Mouse (Mus musculus): ENCODE measurements at regions not wholly inside any gene's neighbourhood (a gene's known extent, or its start where the extent isn't known, plus 50 kb on each side); places are given as distances from the start of the nearest gene placed in this dataset.
A peak's percentile ranks its signal among the peaks of the same experiment; 100 is the strongest.
"Not testable (repeated sequence)": the region's sequence is repeated elsewhere in the genome, so short reads cannot be mapped to it uniquely, and the experiment has no call there.

DNA sequence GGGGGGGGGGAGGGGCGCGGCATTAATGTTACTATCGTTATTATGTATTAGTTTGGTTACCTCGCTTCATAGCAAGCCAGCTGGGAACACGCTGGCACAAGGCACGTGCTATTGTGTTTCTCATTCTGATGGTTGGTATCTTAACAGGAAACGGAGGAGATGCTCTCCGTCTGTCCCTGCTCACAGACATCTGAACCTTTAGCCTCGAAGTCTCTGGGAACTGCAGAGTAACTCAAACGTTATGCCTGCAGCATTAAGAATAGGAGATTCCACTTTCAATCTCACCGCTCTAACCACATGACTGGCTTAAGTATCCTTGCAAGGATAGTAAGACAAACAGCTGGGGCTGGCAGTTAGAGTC is 80.0 kb downstream of the Nfkbiz start:
- DNase-seq, result no peak

DNA sequence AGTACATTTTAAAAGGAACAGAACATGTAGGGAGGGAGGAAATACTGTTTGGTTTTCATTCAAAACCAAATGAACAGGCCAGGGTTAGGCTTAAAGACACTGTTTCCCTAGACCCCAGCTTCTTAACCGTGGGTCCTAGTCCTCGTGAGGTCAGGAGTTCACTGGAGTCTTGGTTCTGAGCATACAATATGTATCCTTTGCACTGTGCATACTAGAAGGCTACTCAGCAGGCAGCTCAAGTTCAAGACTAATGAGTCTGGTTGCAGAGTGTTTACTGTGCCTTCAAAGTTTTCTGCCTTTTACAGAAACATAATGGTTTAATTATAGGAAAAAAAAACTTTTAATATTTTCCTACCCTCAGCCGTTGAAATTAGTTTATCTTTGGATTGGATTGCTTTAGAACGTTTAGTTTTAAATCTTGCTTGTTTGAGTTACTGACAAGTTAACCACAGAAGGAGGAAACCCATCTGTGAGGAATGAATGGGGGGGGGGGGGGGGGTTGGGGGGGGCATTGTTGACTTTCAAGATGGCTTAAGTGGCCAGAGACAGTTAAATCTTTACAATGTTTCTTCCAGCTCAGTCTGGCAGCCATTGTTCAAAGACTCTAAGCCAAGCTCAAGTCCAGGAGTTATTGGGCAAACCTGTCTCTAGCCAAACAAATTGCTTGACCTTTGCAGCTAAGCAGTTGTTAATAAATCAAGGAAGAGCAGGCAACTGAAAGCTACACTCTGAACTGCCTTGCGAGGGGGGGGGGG is 80.6 kb downstream of the Nfkbiz start:
- no peak for DNase-seq

DNA sequence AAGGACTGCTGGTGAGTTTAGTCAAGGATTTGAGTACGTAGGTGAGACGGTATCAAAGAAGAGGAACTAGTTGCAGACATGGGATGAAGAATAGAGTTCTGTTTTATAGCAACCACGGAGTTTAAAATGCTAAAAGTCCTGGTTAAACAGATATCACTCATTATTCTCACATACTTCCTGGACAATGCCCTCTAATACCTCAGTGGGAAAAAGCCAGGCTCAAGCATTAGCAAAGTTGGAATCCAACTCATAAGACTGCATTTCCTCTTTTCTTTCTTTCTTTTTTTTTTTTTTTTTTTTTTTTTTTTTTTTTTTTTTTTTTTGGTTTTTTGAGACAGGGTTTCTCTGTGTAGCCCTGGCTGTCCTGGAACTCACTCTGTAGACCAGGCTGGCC is 81.3 kb downstream of the Nfkbiz start:
- not testable (repeated sequence) for DNase-seq

DNA sequence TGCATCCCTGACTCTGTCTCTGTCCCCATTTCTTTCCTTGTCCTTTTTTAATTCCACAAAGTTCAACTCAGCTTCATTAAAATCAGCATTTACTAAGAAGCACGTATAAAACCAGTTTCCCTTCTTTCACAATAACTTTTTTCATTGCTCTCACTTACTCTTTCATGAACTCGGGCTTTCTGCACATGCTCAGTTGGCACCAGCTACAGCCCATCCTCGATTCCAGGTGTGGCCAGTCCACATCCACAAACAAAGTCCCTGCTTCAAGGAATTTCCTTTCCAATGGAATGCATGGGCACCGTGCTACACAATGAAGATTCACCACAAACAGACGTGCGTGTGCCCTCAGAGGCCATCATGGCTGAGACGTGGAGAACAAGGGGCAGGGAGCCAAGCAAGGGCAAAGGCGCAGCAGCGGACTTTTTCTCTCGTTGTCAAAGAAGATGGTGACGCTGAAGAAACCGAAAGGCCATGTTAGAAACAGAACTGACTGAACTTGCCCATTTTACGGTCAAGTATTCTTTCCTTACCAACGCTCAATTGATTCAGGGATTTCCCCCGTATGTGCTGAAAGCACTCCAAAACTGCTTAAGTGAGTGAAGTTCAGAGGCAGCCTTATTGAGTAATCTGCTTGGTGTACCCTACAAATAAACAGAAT is 81.8 kb downstream of the Nfkbiz start:
- peak; percentile 13 for DNase-seq

DNA sequence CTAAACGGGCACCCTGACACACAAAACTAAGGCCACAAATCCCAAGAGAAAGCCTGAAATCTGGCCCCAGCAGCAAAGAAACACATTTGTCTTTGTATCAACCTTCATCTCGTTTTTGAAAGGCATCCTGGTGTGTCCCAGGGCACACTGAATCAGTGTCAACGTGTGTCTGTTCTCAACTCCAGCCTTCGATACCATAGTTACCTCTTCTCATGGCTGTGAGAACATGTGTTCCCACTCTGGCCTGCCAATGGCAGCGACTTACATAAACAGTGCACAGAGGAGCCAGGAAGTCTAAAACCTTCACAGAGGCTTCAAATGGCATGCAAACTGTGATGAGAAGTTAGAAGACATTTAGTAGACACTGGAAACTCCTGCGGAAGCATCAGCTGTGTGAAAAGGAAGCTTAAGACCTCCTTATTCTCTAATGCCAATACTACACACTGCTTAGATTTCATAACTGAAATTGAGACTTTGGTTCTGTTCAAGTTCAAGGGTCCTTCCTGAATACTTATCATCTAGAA is 83.3 kb downstream of the Nfkbiz start:
- no peak for DNase-seq

DNA sequence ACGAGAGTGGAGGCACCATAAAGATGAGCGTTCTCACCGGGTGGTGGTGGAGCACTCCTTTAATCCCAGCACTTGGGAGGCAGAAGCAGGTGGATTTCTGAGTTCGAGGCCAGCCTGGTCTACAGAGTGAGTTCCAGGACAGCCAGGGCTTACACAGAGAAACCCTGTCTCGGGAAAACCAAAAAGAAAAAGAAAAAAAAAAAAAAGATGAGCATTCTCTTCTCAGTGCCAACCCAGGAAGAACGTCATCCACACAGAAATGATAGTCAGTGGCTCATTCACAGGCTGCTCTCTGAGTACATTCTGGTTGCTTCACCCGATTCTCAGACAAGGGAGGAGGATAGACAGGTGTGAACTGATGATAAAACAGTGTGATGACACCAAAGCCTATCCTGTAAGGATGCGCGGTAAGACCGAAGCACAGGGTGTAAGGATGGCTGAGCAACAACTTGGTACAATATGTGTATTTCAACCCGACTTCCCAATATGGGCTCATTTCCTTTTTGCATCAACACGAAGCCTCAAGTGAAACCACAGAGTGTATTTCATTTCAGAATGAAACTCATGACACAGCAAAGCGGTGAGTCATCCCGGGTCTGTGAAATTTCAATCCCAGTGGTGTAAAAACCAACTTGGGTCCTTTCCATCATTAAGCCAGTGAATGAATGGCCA is 84.5 kb downstream of the Nfkbiz start:
- no peak for DNase-seq

DNA sequence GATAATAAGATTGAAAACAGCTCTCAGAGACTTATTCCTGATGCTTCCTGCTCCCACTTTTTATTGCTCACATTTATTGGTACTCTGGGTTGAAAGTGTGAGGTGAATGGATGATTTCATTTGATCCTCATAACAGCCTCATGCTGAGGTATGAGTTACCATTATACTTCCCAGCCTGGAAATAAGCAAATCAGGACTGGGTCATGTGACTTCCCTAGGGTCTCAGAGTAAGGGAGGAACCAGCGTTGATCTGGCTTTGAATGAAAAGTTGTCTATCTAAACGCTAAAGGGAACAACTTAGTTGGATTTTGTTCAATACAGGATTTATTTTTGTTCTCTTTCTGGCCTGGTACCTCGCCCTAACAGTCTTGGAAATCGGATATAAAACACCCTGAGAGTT is 85.3 kb downstream of the Nfkbiz start:
- DNase-seq, result no peak

DNA sequence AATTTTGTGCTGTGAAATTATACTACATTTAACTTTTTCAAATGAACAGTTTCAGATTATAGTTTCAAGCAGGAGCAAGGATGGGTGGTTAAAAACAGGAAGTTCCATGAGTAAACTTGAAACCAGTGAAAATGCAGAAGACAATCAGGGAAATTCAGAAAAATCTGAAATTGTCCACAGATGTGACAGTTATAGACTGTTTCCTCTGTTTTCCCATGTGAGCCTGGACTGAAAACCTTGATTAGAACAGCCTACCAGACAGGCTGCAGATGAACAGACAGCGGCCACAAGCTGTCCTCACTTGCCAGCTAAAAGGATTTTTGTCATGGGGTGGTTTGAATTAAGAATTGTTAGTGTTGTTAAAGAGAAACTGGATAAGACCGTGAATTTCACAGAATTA is 91.4 kb downstream of the Nfkbiz start:
- no peak for DNase-seq

DNA sequence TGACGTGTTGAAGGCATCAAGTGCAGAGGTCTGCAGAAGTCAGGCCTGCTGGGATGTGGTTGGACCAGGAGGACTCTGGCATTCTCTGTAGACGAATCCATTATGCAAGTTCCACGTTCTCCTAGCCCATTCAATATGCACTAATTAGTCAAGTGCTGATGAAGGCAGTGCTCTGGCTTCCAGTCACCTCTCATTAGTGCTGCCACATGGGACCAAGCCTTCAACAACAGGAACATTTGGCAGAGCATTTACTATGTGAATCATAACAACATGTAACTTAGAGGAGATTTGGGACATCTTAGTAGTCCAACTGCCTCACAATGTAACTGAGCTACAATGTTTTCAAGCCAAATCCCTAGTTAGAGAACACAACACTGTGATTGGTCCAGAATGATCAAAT is 92.5 kb downstream of the Nfkbiz start:
- DNase-seq, result no peak

DNA sequence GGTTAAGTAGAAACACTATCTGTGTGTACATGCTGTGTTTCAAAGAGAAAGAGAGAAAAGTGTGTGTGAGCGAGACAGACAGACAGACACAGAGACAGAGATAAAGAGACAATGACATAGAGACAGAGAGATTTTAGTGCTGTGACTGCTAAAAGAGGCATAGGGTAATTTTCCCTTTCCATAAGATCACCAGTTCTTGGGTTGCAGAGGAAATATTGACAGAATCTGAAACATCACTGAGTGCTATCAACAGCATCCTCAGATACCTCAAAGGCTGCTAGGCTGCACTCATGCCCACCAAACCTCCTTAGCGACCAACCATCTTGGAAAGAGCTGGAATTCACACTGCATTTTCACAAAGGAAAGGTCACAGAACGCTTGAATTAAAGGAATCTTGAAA is 93.6 kb downstream of the Nfkbiz start:
- DNase-seq, result no peak

DNA sequence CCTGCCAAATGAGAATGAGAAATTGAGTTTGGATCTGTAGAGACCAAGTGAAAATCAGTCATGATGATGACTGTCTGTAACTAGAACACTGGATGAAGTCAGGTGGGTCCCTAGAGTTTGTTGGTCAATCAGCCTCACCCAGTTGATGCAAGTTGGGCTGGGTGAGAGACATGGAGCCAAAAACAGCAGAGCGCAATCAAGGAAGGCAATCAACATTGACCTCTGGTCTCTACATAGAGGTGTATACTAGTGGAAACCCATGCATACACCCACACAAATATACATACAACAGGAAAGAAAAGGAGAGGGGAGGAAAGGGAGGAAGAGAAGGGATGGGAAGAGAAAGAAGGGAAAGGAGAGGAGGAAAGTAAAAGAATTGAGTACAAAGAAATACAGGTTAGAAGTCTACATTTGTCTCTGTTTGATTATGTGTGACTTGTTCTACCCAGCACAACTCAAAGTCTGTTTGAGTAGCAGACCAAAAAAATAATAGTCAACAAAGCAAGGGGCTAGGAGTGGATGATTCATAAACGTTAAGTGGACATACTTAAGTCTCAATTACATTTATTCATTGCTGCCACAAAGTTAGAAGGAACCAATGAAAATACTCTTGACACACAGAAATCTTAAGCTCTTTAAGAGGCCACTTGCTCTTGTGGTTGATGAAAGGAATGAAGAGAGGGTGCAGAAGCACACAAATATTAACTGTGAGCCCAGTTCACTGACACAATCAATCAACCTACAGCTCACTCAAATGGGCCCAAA is 97.4 kb downstream of the Nfkbiz start:
- DNase-seq, result peak; percentile 9

DNA sequence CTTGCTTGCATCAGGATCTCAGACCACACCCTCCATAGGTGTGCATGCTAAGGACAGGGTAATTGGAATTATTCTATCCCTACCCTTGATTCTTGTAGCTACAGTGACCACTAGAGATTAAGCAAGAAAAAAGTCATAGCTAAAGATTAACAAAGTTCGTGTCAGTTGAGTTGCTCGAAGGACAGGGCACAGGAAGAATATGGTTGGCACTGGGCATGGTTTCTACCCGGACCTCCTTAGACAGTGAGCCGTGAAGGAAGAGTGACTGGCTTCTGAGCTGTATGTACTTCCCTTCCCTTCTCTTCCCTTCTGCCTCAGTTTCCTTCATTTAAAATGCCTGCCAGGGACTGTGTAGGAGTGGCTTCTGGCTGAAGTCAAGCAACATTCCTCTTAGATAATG is 100.0 kb downstream of the Nfkbiz start:
- DNase-seq, result no peak

DNA sequence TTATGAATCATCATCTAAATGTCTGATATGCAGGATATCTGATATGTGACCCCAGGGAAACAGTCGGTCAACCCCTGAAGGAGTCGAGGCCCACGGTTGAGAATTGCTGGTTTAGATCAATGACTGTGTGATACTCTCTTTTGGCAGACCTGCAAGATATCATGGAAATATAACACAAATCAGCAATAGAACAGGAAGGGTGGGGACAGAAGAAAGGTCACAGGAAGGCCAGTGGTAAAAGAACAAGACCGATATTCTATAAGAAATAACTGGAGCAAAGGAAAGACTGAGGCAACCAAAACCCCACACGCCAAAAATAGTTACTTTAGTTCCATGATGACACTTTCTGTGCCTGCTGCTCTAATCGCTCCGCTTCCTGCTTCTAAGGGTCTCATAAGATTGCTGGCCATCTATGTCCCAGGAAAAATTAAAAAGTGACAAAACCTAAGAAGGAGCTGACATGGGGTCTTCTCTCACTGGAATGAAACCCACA is 103.2 kb downstream of the Nfkbiz start:
- DNase-seq, result no peak

DNA sequence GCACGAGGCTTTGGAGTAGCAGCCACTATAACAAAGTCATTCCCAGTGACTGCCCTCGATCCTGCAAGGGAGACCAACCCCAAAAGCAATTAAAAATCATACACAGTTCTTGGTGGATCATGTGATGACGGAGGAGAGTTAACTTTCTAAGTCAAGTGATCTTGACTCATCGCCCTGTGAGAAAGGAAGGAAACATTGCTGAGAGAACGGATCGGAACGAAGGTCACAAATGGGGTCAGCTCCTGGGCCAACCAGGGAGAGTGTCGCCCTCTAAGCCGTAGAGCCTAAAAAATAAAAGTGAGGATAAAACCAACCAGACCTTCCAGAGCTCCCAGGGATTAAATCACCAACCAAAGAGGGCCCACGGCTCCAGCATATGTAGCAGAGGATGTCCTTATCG is 104.4 kb downstream of the Nfkbiz start:
- DNase-seq, result no peak

DNA sequence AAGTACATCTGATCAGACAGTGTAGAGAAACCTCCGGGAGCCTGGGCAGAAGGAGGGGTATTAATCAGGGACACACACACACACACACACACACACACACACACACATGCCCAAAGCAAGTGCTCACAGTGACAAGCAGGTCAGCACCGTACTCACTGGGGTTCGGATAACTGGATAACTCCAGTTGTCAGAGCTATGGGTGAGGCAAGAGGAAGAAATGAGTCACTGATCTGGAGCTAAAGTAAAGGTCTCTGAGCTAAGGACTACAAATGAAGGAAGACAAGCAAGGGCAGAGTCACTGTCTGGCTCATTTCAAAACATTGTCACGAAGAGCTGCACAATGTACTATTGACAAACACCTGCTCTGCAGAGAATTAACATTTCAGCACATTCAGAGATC is 104.9 kb downstream of the Nfkbiz start:
- peak; percentile 3 for DNase-seq

DNA sequence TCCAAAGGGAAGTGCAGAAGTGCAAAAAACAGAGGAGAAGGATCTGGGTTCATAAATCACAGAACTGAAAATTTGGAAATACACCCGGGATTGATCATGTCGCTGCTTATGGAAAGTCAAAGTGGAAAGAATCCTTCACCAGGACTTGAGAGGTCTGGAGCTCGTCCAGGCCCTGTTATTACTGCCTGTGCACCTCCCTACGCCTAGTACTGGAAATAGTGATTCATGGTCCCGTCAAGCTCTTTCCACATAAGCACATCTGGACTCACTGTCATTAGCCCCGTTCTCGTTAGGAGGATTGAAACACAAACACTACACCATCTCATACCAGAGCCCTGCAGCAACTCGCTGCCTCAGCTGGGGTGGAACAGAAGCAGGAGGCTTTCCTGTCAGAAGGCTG is 107.7 kb downstream of the Nfkbiz start:
- peak; percentile 6 for DNase-seq

DNA sequence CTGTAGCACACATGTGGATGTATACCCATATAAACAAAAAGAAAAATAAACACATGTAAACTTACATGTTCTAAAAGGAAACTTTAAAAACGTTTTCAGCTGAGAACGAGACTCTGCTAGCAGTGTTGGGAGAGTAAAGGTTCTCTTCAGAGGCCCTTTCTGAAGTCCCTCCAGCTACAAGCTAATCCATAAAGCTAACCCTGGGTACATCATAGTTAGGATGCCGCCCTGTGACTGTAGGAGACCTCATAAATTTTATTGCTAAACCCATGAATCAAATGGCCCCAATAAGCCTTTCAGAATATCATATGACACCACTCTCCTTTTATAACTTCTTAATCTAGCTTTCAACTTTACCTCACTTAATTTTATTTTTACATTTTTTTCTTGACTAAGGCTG is 112.2 kb downstream of the Nfkbiz start:
- DNase-seq, result no peak

DNA sequence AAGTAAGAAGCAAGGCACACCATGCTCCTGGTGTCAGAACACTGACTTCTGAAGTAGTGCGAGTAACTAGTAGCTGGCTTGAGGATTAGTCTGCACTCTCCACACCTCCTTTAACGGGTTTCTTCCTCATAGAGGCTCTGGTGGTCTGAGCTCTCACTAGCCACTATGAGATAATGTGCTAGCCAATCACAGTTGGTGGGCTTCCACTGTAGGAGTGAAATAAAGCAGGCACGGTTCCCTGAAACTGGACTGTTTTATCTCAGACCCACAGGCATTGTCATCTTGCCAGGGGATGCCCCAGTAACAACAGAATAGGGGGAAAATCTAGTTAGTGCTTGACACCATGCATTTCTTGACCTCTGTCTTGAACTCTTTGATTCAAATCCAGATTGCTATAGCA is 118.3 kb downstream of the Nfkbiz start:
- no peak for DNase-seq

DNA sequence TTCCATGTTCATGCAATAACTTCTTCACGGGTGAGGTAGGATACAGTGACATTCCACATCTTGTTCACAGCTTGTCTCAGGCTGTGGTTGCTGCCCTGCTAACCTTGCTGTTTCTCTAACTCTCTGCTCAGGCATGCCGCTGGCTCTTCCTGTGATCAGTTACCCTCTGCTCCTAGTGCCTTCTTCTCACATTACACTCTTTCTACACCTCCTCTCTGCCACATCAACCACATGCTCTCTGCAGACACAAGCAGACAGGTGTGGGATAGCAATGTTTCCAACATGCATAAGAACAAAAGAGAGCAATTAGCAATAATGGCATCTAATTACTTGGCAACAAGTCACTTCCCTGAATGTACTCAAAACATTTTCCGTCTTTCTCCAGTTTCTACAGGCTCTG is 128.7 kb downstream of the Nfkbiz start:
- DNase-seq, result no peak

DNA sequence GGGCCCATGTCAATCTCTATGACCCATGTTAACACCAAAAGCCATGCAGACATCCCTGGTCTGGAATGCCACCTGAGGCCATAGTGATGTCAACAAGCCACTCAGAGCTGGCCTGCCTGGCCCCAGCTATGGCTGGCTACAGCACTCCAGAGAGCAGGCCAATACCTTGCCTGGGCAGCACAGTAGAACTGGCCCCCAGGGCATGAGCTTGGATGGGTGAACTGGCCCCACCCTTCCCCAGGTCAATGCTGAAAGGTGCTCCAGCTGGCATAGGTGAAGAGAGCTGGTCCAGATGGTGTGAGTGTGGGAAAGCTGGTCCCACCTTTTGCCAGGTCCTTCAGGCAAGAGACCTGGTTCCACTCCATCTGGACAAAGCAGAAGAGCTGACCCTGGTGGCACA is 132.2 kb downstream of the Nfkbiz start:
- no peak for DNase-seq

DNA sequence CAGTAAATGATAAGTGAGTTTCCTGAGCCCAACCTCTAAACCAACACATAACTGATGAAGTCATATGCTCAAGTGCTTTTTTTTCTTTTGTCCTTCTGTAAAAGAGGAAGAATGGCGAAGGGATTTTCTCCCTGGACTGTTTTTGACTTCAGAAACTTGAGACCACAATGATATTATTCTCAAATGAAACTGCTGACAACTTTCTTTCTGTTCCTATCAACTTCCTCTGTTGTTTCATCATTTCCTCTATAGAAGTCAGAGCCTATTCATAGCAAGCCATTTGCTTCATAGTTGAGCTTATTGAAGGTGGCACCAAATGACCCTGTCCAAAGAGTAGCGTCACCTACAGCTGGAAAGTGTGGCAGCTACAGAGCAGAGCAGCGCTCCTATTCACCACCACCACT is 140.2 kb downstream of the Nfkbiz start:
- no peak for DNase-seq

DNA sequence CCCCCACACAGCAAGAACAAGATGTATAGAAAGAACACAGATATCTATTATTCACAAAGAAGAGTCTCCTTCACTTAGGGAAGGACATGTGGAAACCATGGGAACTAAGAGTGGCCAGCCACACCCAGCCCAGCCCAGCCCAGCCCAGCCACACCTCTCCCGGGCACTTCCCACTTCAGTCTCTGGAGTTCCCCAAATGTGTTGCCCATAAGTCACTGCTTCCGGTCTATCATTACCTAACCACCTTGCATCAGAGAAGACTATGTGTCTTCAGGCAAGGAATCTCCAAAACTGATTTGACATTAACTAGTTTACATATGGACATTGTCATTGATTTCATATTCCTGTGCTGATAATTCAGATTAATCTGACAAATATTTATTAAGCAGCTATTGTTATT is 147.6 kb downstream of the Nfkbiz start:
- DNase-seq, result no peak

DNA sequence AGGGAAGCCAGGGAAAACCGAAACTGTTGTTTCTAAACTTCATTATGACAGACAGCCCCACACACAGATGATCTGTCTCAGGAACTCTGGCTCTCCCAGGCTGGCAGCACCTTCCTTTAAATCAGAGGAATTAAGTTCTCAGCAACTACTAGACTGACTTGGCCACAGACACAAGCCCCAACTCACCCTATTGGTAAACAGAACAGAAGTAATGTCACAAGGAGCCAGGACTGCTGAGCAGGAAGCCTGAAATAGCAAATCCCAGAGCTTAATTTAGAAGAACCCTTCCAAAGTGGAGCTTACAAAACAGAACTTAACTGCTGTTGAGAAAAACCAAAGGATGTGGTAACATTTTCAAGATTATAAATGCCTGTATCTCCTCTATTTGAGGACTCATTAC is 174.8 kb downstream of the Nfkbiz start:
- DNase-seq, result peak; percentile 7

Data from lung, postnatal 10 days (tissue).